Mouse (Mus musculus) CD4-positive helper T cell, adult 2 months (primary cell): ENCODE results near the gene Wfdc10.

Experiments used
- DNase-seq: peaks from one replicate; pipeline ENCODE4 v3.0.0-alpha.2; 2012; ENCODE audit warnings: low read depth, missing footprints, low spot score

Wfdc10 gene

DNA sequence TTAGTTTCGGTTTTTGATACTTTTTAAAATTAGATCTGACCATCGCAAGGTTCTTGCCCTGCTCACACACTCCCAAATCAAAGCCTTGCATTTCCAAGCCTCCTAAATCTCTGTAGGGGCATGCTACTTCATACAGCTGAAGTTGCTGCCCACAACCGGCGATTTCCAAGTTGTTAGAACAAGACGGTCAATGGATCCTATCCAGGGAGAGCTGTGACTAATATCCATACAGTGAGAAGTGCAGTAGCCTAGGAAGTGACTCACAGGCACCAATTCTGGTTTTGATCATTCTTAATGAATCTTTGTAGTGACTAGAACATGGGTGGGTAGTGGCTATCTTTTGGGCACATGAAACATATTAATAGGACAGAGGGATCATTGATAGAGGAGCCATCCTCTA is 45.9 kb downstream of the Wfdc10 start:
- DNase-seq, result no peak

DNA sequence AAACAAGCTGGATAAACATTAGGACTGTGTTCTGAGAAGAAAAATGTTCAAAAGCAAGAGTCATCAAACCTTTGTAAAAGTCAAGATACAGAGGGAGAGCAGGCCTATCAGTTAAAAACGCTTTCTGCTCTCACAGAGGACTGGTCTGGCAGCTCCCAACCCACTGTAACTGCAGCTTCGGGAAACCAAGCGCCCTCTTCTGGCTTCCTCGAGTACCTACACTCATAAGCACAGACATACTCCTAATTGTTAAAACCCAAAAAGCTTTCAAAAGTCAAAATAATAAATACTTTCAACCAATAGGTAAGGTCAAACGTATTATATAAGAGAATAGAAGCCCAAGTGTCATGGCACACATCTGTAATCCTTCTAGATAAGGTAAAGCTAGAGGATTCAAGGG is 48.4 kb downstream of the Wfdc10 start:
- DNase-seq, result no peak

DNA sequence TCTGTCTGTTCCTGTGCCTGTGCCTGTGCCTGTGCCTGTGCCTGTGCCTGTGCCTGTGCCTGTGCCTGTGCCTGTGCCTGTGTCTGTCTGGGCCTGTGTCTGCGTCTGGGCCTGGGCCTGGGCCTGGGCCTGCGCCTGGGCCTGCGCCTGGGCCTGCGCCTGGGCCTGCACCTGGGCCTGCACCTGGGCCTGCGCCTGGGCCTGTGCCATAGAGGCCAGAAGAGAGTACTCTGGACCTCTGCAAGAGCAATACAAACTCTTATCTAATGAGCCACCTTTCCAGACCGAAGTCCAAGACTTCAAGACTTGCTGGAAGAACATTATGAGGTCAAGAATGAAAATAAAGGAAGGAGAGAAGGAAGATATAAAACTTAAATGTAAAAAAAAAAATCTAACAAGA is 49.5 kb downstream of the Wfdc10 start:
- DNase-seq, result no peak

GRCm38 (mm10) chr2:164705991-164706390 is 50.1 kb downstream of the Wfdc10 start:
- DNase-seq, result no peak
